Mouse (Mus musculus): ENCODE measurements at regions not wholly inside any gene's neighbourhood (a gene's known extent, or its start where the extent isn't known, plus 50 kb on each side); places are given as distances from the start of the nearest gene placed in this dataset.

DNA sequence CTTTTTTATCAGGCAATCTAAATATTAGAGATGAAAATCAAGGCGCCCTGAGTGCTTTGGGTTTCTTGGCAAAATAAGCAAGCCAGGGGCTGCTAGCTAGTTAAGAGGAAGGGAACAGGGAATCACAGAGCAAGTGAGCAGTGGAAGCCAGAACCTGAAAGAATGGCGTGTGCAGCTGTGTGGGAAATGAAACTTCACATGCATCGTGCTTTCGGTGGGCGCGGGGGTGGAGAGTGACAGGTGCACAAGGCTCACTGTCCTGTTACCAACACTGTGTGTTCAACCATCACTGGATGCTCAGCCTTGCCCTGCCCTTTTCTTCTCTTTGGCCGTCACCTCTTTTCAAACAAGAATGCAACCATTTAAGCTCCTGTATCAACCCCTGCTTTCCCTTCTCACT lies 501.2 kb upstream of the Tbx3 start:
- Histone ChIP-seq H3K27ac (ENCODE audit: low read length) (no peak overlapping the region), H3K4me1 (ENCODE audit: control insufficient read depth, insufficient read depth, low read length) (no peaks in the 10 kb centered on the region), H3K36me3 (ENCODE audit: control insufficient read depth, insufficient read depth) (no peaks in the 10 kb centered on the region), H3K4me3 (ENCODE audit: low read length) (no peak overlapping the region), H3K9me3 (replicated peaks; ENCODE audit: control insufficient read depth, low read length) (no peaks in the 10 kb centered on the region), H3K9ac (ENCODE audit: low read length) (no peak overlapping the region), H3K4me2 (ENCODE audit: low read depth, low read length) (no peak overlapping the region), H3K27me3 (ENCODE audit: control insufficient read depth, insufficient read depth, low read length) (no peaks in the 10 kb centered on the region)
- no peak for ATAC-seq (replicated peaks; ENCODE audit: extremely low read depth, insufficient read depth, low FRiP score)
- 87% methylated on average over 7 of the region's 7 CpGs for WGBS

DNA sequence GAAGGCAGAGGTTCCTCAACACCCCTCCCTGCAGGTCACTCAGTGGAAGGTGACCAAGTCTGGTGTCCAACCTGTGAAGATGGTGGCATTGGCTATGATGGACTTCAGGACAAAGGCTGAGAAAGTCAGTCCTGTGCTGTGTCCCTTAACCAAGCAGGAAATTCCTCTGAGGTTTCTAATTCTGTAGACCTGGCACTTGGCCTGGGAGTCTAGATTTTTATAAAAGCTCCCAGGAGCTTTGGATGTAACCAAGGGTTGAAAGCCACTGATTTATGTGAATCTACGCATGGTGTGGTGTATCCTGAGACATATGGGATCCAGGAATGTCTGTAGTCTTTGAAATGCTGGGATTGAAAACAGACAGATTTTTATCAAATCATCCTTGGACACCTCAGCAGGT lies 498.8 kb upstream of the Tbx3 start:
- ATAC-seq (replicated peaks; ENCODE audit: extremely low read depth, insufficient read depth, low FRiP score) = no peak
- Histone ChIP-seq H3K4me1 (ENCODE audit: control insufficient read depth, insufficient read depth, low read length) (no peaks in the 10 kb centered on the region), H3K4me3 (ENCODE audit: low read length) (no peak overlapping the region), H3K9me3 (replicated peaks; ENCODE audit: control insufficient read depth, low read length) (no peaks in the 10 kb centered on the region), H3K4me2 (ENCODE audit: low read depth, low read length) (no peak overlapping the region), H3K27me3 (ENCODE audit: control insufficient read depth, insufficient read depth, low read length) (no peaks in the 10 kb centered on the region), H3K9ac (ENCODE audit: low read length) (no peak overlapping the region), H3K36me3 (ENCODE audit: control insufficient read depth, insufficient read depth) (no peaks in the 10 kb centered on the region), H3K27ac (ENCODE audit: low read length) (no peak overlapping the region)
- WGBS = 64% methylated on average over 1 of the region's 1 CpGs

GRCm38 (mm10) chr5:119178805-119179204 lies 491.7 kb upstream of the Tbx3 start:
- no peaks in the 10 kb centered on the region for H3K36me3 ChIP-seq (ENCODE audit: control insufficient read depth, insufficient read depth)
- 0 out of 2 replicates have a peak, but pooled peaks cover 2% of the 10 kb centered on the region for H3K27me3 ChIP-seq (ENCODE audit: control insufficient read depth, insufficient read depth, low read length)
- no peak overlapping the region for H3K27ac ChIP-seq (ENCODE audit: low read length)
- no peak overlapping the region for H3K4me3 ChIP-seq (ENCODE audit: low read length)
- H3K9ac ChIP-seq (ENCODE audit: low read length) = no peak overlapping the region
- H3K9me3 ChIP-seq (replicated peaks; ENCODE audit: control insufficient read depth, low read length) = no peaks in the 10 kb centered on the region
- ATAC-seq (replicated peaks; ENCODE audit: extremely low read depth, insufficient read depth, low FRiP score) = no peak
- no peak overlapping the region for H3K4me2 ChIP-seq (ENCODE audit: low read depth, low read length)
- 71% methylated on average over 9 of the region's 9 CpGs for WGBS
- no peaks in the 10 kb centered on the region for H3K4me1 ChIP-seq (ENCODE audit: control insufficient read depth, insufficient read depth, low read length)

- Histone ChIP-seq H3K9me3 (replicated peaks; ENCODE audit: control insufficient read depth, low read length) (no peaks in the 10 kb centered on the region), H3K9ac (ENCODE audit: low read length) (no peak overlapping the region), H3K4me2 (ENCODE audit: low read depth, low read length) (no peak overlapping the region), H3K27me3 (ENCODE audit: control insufficient read depth, insufficient read depth, low read length) (0 out of 2 replicates have a peak, but pooled peaks cover 2% of the 10 kb centered on the region), H3K4me1 (ENCODE audit: control insufficient read depth, insufficient read depth, low read length) (no peaks in the 10 kb centered on the region), H3K36me3 (ENCODE audit: control insufficient read depth, insufficient read depth) (no peaks in the 10 kb centered on the region), H3K27ac (ENCODE audit: low read length) (no peak overlapping the region), H3K4me3 (ENCODE audit: low read length) (no peak overlapping the region)
- WGBS = 44% methylated on average over 5 of the region's 5 CpGs
- ATAC-seq (replicated peaks; ENCODE audit: extremely low read depth, insufficient read depth, low FRiP score) = no peak
Measured at GRCm38 (mm10) chr5:119183545-119184047, 486.9 kb upstream of the Tbx3 start.

DNA sequence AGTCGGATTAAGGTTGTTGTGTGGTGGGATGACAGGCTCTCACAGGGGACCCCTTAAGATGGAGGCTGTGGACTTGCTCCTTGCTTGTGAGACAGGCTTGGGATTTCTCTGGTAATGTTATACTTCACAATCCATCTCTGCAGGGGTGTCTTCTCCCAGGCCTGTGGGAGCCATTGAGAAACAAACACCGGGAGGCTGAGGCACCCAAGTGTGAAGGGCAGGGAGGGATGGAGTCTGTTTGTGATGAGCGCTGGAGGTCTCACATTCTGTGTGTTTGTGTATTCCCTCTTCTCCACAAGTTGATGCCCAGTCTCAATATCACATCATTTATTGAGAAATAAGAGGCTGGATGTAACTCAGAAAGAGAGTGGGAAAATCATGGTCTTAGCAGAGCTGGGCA lies 483.9 kb upstream of the Tbx3 start:
- H3K4me3 ChIP-seq (ENCODE audit: low read length) = no peak overlapping the region
- H3K9ac ChIP-seq (ENCODE audit: low read length) = no peak overlapping the region
- H3K4me2 ChIP-seq (ENCODE audit: low read depth, low read length) = no peak overlapping the region
- H3K9me3 ChIP-seq (replicated peaks; ENCODE audit: control insufficient read depth, low read length) = peaks cover 8% of the 10 kb centered on the region; the same call in 1 of the 2 replicates
- no peaks in the 10 kb centered on the region for H3K4me1 ChIP-seq (ENCODE audit: control insufficient read depth, insufficient read depth, low read length)
- H3K27ac ChIP-seq (ENCODE audit: low read length) = no peak overlapping the region
- 59% methylated on average over 3 of the region's 3 CpGs for WGBS
- no peak for ATAC-seq (replicated peaks; ENCODE audit: extremely low read depth, insufficient read depth, low FRiP score)
- no peaks in the 10 kb centered on the region for H3K36me3 ChIP-seq (ENCODE audit: control insufficient read depth, insufficient read depth)
- H3K27me3 ChIP-seq (ENCODE audit: control insufficient read depth, insufficient read depth, low read length) = no peaks in the 10 kb centered on the region

- Histone ChIP-seq H3K9me3 (replicated peaks; ENCODE audit: control insufficient read depth, low read length) (peaks cover 8% of the 10 kb centered on the region; the same call in 1 of the 2 replicates), H3K27me3 (ENCODE audit: control insufficient read depth, insufficient read depth, low read length) (no peaks in the 10 kb centered on the region), H3K27ac (ENCODE audit: low read length) (no peak overlapping the region), H3K4me1 (ENCODE audit: control insufficient read depth, insufficient read depth, low read length) (no peaks in the 10 kb centered on the region), H3K4me3 (ENCODE audit: low read length) (no peak overlapping the region), H3K9ac (ENCODE audit: low read length) (no peak overlapping the region), H3K36me3 (ENCODE audit: control insufficient read depth, insufficient read depth) (no peaks in the 10 kb centered on the region), H3K4me2 (ENCODE audit: low read depth, low read length) (no peak overlapping the region)
- WGBS = 52% methylated on average over 6 of the region's 6 CpGs
- ATAC-seq (replicated peaks; ENCODE audit: extremely low read depth, insufficient read depth, low FRiP score) = no peak
Measured at GRCm38 (mm10) chr5:119188476-119188875, 482.0 kb upstream of the Tbx3 start.

- no peaks in the 10 kb centered on the region for H3K27me3 ChIP-seq (ENCODE audit: control insufficient read depth, insufficient read depth, low read length)
- H3K4me2 ChIP-seq (ENCODE audit: low read depth, low read length) = no peak overlapping the region
- H3K9me3 ChIP-seq (replicated peaks; ENCODE audit: control insufficient read depth, low read length) = peaks cover 8% of the 10 kb centered on the region; the same call in 1 of the 2 replicates
- no peak overlapping the region for H3K4me3 ChIP-seq (ENCODE audit: low read length)
- no peak overlapping the region for H3K27ac ChIP-seq (ENCODE audit: low read length)
- no peaks in the 10 kb centered on the region for H3K36me3 ChIP-seq (ENCODE audit: control insufficient read depth, insufficient read depth)
- H3K4me1 ChIP-seq (ENCODE audit: control insufficient read depth, insufficient read depth, low read length) = no peaks in the 10 kb centered on the region
- 57% methylated on average over 21 of the region's 21 CpGs for WGBS
- H3K9ac ChIP-seq (ENCODE audit: low read length) = no peak overlapping the region
- no peak for ATAC-seq (replicated peaks; ENCODE audit: extremely low read depth, insufficient read depth, low FRiP score)
Measured at GRCm38 (mm10) chr5:119193699-119194681, 476.5 kb upstream of the Tbx3 start.

GRCm38 (mm10) chr5:119199906-119200305 lies 470.6 kb upstream of the Tbx3 start:
- H3K4me1 ChIP-seq (ENCODE audit: control insufficient read depth, insufficient read depth, low read length) = peaks cover 2% of the 10 kb centered on the region; the same call in 1 of the 2 replicates
- H3K27ac ChIP-seq (ENCODE audit: low read length) = no peak overlapping the region
- H3K9me3 ChIP-seq (replicated peaks; ENCODE audit: control insufficient read depth, low read length) = no peaks in the 10 kb centered on the region
- H3K36me3 ChIP-seq (ENCODE audit: control insufficient read depth, insufficient read depth) = no peaks in the 10 kb centered on the region
- H3K27me3 ChIP-seq (ENCODE audit: control insufficient read depth, insufficient read depth, low read length) = no peaks in the 10 kb centered on the region
- H3K9ac ChIP-seq (ENCODE audit: low read length) = no peak overlapping the region
- H3K4me2 ChIP-seq (ENCODE audit: low read depth, low read length) = no peak overlapping the region
- no peak for ATAC-seq (replicated peaks; ENCODE audit: extremely low read depth, insufficient read depth, low FRiP score)
- WGBS = 45% methylated on average over 9 of the region's 9 CpGs
- H3K4me3 ChIP-seq (ENCODE audit: low read length) = no peak overlapping the region

DNA sequence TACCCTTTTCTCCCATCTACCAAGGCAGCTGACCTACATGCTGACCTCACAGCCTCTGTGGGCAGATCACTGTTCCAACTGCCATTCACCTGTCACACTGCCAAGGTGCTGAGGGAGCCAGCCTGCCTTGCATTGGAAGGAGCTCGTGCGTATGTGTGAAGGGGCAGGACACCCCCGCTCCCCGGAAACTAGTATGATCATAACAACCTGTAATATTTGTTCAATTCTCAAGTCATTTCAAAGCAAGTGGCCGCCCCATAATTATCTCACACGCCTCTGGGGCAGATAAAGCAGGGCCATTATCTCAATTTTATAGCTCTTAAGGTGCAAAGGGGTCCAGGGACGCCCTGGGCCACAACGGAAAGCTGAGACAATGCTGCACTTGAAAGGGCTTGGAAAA lies 469.2 kb upstream of the Tbx3 start:
- H3K4me1 ChIP-seq (ENCODE audit: control insufficient read depth, insufficient read depth, low read length) = peaks cover 3% of the 10 kb centered on the region; the same call in 1 of the 2 replicates
- WGBS = 65% methylated on average over 8 of the region's 8 CpGs
- no peak for ATAC-seq (replicated peaks; ENCODE audit: extremely low read depth, insufficient read depth, low FRiP score)
- H3K9ac ChIP-seq (ENCODE audit: low read length) = no peak overlapping the region
- H3K4me3 ChIP-seq (ENCODE audit: low read length) = no peak overlapping the region
- H3K27ac ChIP-seq (ENCODE audit: low read length) = no peak overlapping the region
- H3K36me3 ChIP-seq (ENCODE audit: control insufficient read depth, insufficient read depth) = no peaks in the 10 kb centered on the region
- H3K4me2 ChIP-seq (ENCODE audit: low read depth, low read length) = no peak overlapping the region
- H3K27me3 ChIP-seq (ENCODE audit: control insufficient read depth, insufficient read depth, low read length) = no peaks in the 10 kb centered on the region
- H3K9me3 ChIP-seq (replicated peaks; ENCODE audit: control insufficient read depth, low read length) = no peaks in the 10 kb centered on the region

All from heart, embryonic 16.5 days (tissue).